Mouse (Mus musculus) lung, embryonic 16.5 days (tissue): Measurements from ENCODE around the gene Erc1. TPM values are rescaled to one million over a fixed set of nuclear protein-coding genes. Genes with fewer than 3 reads are reported as not detected.
"Not testable (repeated sequence)": the region's sequence is repeated elsewhere in the genome, so short reads cannot be mapped to it uniquely, and the experiment has no call there.

ENCODE experiments used
- ATAC-seq: fragments of 200-750 bp; cut with Nextera tagmentation; 2 replicates; pipeline ENCODE4 v1.8.0; 2017; ENCODE audit warnings: low read depth, mild to moderate bottlenecking, moderate library complexity
- H3K27ac ChIP-seq: fragments of 300-500 bp; sonication (generic); 2 replicates; pipeline ENCODE4 v1.5.1; 2014; ENCODE audit warnings: mild to moderate bottlenecking, control low read depth, low read length
- H3K27me3 ChIP-seq: fragments of 300-500 bp; sonication (generic); 2 replicates; pipeline ENCODE4 v1.6.1; 2014; ENCODE audit warnings: low read depth, low read length, mixed read lengths; ENCODE audit not compliant: control insufficient read depth, insufficient read depth
- H3K36me3 ChIP-seq: fragments of 300-500 bp; sonication (generic); 2 replicates; pipeline ENCODE4 v1.6.1; 2014; ENCODE audit warnings: low read length; ENCODE audit not compliant: control insufficient read depth, insufficient read depth
- H3K4me1 ChIP-seq: fragments of 300-500 bp; sonication (generic); replicated peaks from 2 replicates; pipeline ENCODE4 v1.6.1; 2014; ENCODE audit warnings: low read length, mixed read lengths; ENCODE audit not compliant: control insufficient read depth, insufficient read depth
- H3K4me2 ChIP-seq: fragments of 300-500 bp; sonication (generic); 2 replicates; pipeline ENCODE4 v1.6.1; 2014; ENCODE audit warnings: low read depth, low read length, control low read depth
- H3K4me3 ChIP-seq: fragments of 300-500 bp; sonication (generic); 2 replicates; pipeline ENCODE4 v1.5.1; 2014; ENCODE audit warnings: mild to moderate bottlenecking, low read length, control low read depth
- H3K9ac ChIP-seq: fragments of 300-500 bp; sonication (generic); 2 replicates; pipeline ENCODE4 v1.6.1; 2014; ENCODE audit warnings: low read length, control low read depth
- H3K9me3 ChIP-seq: fragments of 300-500 bp; sonication (generic); 2 replicates; pipeline ENCODE4 v1.6.1; 2016; ENCODE audit warnings: low read length; ENCODE audit not compliant: control insufficient read depth
- WGBS: fragments of 180-500 bp; shearing (Covaris S2); extraction: QIAGEN DNeasy Blood & Tissue Kit; methylation state at CpG from one replicate; pipeline ENCODE4 v1.1.7; 2014; 5-methylcytosine and 5-hydroxymethylcytosine counted together
- polyA plus RNA-seq: library from polyadenylated mRNA; unstranded; fragments of >200 nt; fragmentation: Nextera tagmentation; extraction: Ambion mirVana; gene quantifications from 2 replicates; pipeline ENCODE4 v1.2.1, GENCODE M21; 2015

Gene Erc1
- polyA plus RNA-seq, 1 experiment from 2014 or later: 14.2 TPM

- Histone ChIP-seq H3K36me3 (no peaks in the 10 kb centered on the region), H3K27me3 (no peaks in the 10 kb centered on the region), H3K9me3 (no peaks in the 10 kb centered on the region), H3K4me3 (no peak overlapping the region), H3K4me2 (no peak overlapping the region), H3K4me1 (no peaks in the 10 kb centered on the region), H3K27ac (no peak overlapping the region), H3K9ac (no peak overlapping the region)
- no peak for ATAC-seq
- 58% methylated on average over 3 of the region's 3 CpGs for WGBS
These were observed 186.9 kb downstream of the Erc1 start for GRCm38 (mm10) chr6:119661081-119661493.

GRCm38 (mm10) chr6:119658441-119658840 is 189.5 kb downstream of the Erc1 start:
- Histone ChIP-seq H3K27me3 (no peaks in the 10 kb centered on the region), H3K4me3 (no peak overlapping the region), H3K4me2 (no peak overlapping the region), H3K4me1 (no peaks in the 10 kb centered on the region), H3K9ac (no peak overlapping the region), H3K36me3 (no peaks in the 10 kb centered on the region), H3K9me3 (no peaks in the 10 kb centered on the region), H3K27ac (no peak overlapping the region)
- 98% methylated on average over 2 of the region's 2 CpGs for WGBS
- no peak for ATAC-seq

GRCm38 (mm10) chr6:119657418-119658178 is 190.4 kb downstream of the Erc1 start:
- Histone ChIP-seq H3K9me3 (no peaks in the 10 kb centered on the region), H3K4me1 (no peaks in the 10 kb centered on the region), H3K27ac (no peak overlapping the region), H3K9ac (no peak overlapping the region), H3K4me2 (no peak overlapping the region), H3K27me3 (no peaks in the 10 kb centered on the region), H3K36me3 (no peaks in the 10 kb centered on the region), H3K4me3 (no peak overlapping the region)
- ATAC-seq: no peak
- WGBS: 86% methylated on average over 7 of the region's 7 CpGs

GRCm38 (mm10) chr6:119654777-119655176 is 193.2 kb downstream of the Erc1 start:
- H3K9me3 ChIP-seq, H3K4me2 ChIP-seq, H3K27me3 ChIP-seq, H3K27ac ChIP-seq, H3K36me3 ChIP-seq, ATAC-seq, H3K9ac ChIP-seq, H3K4me1 ChIP-seq, H3K4me3 ChIP-seq: not testable (repeated sequence)
- WGBS: 84% methylated on average over 2 of the region's 2 CpGs

GRCm38 (mm10) chr6:119643880-119644460 is 204.0 kb downstream of the Erc1 start:
- Histone ChIP-seq H3K27ac (no peak overlapping the region), H3K9ac (no peak overlapping the region), H3K27me3 (no peaks in the 10 kb centered on the region), H3K9me3 (no peaks in the 10 kb centered on the region), H3K4me3 (no peak overlapping the region), H3K4me1 (peaks cover 2% of the 10 kb centered on the region; the same call in 1 of the 2 replicates), H3K4me2 (no peak overlapping the region), H3K36me3 (no peaks in the 10 kb centered on the region)
- ATAC-seq: no peak
- WGBS: 32% methylated on average over 14 of the region's 14 CpGs

GRCm38 (mm10) chr6:119643178-119643728 is 204.7 kb downstream of the Erc1 start:
- Histone ChIP-seq H3K9me3 (no peaks in the 10 kb centered on the region), H3K4me1 (peaks cover 2% of the 10 kb centered on the region; the same call in 1 of the 2 replicates), H3K27me3 (no peaks in the 10 kb centered on the region), H3K36me3 (no peaks in the 10 kb centered on the region), H3K4me3 (no peak overlapping the region), H3K9ac (no peak overlapping the region), H3K4me2 (no peak overlapping the region), H3K27ac (no peak overlapping the region)
- ATAC-seq: no peak
- 72% methylated on average over 7 of the region's 7 CpGs for WGBS

- Histone ChIP-seq H3K4me3 (no peak overlapping the region), H3K27ac (no peak overlapping the region), H3K27me3 (no peaks in the 10 kb centered on the region), H3K9me3 (no peaks in the 10 kb centered on the region), H3K4me2 (no peak overlapping the region), H3K4me1 (peaks cover 2% of the 10 kb centered on the region; the same call in 1 of the 2 replicates), H3K36me3 (no peaks in the 10 kb centered on the region), H3K9ac (no peak overlapping the region)
- peak; percentile 51 for ATAC-seq
- 49% methylated on average over 2 of the region's 2 CpGs for WGBS
These were observed 205.2 kb downstream of the Erc1 start for GRCm38 (mm10) chr6:119642718-119643117.

- Histone ChIP-seq H3K9ac (no peak overlapping the region), H3K9me3 (no peaks in the 10 kb centered on the region), H3K4me1 (no peaks in the 10 kb centered on the region), H3K4me3 (no peak overlapping the region), H3K27me3 (no peaks in the 10 kb centered on the region), H3K4me2 (no peak overlapping the region), H3K36me3 (no peaks in the 10 kb centered on the region), H3K27ac (no peak overlapping the region)
- ATAC-seq: 0 out of 2 replicates have a peak, but pooled peaks have one; percentile 31
- 39% methylated on average over 2 of the region's 2 CpGs for WGBS
These were observed 212.3 kb downstream of the Erc1 start for GRCm38 (mm10) chr6:119635629-119636028.

GRCm38 (mm10) chr6:119630622-119631021 is 217.3 kb downstream of the Erc1 start:
- H3K9ac ChIP-seq: no peak overlapping the region
- no peak for ATAC-seq
- H3K9me3 ChIP-seq: no peaks in the 10 kb centered on the region
- no peaks in the 10 kb centered on the region for H3K4me1 ChIP-seq
- 82% methylated on average over 3 of the region's 3 CpGs for WGBS
- H3K36me3 ChIP-seq: peaks cover 2% of the 10 kb centered on the region; the same call in 1 of the 2 replicates
- H3K27me3 ChIP-seq: no peaks in the 10 kb centered on the region
- no peak overlapping the region for H3K27ac ChIP-seq
- H3K4me3 ChIP-seq: no peak overlapping the region
- no peak overlapping the region for H3K4me2 ChIP-seq
